Mouse (Mus musculus) testis, postnatal 10 days (tissue): ENCODE results near the gene Prkg2.

Experiments
- DNase-seq: peaks from one replicate; pipeline ENCODE4 v3.0.0; 2021; ENCODE audit warnings: low spot score

The Prkg2 gene

DNA sequence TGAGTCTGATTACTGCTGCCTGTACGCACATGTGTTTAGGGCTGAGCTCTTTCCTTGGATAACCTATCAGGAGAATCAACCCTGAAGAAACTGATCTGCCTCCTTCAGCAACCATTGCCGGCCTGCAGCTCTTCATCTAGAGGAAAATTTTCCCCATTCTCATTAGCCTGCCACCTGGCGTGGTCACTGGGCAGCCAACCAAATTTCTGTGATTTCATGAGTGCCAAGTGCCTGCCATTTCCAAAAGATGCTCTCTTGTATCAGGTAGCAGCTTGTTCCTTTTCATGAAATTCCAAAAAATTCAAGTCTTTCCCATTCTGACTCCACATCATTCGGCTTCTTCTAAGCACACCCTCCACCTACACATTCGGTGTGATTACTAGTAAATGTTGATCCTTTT lies 136.2 kb downstream of the Prkg2 start:
- no peak for DNase-seq

DNA sequence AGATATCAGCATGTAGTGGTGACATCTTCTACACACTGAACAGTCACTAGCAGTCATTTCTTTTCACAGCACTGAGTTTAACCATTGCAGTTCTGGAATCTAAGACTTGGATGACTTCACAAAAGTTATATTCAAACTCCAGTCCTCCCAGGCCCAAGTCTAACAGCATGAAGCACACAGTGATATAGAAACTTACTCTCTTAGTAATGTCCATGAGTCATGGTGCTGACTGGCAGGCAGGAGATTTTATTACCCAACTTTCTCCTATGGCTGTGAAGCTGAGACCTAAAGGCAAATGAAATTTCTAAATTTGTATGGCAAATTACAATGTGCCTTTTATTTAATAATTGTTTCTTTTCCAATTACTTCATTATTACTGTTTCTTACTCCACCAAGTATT lies 139.2 kb downstream of the Prkg2 start:
- DNase-seq = no peak

DNA sequence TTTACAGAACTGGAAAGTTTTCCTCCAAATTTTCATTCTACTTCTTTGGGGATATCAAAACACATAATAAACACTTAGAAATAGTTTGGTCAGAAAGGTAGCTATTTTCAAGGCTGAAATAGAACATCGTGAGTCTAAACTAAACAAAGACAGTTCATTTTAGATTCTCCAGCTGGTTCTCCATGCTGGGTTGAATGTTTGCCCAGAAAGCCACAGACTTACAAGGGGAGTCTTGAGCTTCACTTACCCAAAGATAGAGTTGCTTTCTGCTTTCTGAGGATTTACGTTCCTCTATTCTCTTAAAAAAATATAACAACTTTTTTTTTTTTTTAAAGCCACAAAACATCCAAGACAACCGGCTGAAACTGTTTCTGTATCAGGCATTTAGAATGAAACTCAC lies 142.9 kb downstream of the Prkg2 start:
- no peak for DNase-seq

DNA sequence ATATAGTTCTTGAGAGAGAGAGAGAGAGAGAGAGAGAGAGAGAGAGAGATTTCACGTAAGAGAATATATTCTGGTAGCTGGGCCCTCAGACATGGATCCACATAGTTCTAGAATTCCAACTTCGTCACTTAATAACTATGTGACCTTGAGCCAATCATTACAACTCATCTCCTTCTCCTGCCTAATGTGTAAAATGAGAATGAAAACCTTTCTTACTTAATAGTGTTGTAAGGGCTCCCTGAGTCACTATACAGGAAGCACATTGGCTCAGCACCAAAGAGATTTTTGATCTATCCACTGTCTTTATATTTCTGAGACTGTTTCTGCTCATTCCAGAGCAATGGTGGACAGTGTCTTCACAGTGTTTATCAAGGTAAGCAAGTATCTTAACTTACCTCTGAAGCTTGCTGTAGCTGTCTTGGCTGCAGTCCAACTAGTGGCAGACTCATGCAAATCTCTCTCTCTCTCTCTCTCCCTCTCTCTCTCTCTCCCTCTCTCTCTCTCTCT lies 146.6 kb downstream of the Prkg2 start:
- no peak for DNase-seq

DNA sequence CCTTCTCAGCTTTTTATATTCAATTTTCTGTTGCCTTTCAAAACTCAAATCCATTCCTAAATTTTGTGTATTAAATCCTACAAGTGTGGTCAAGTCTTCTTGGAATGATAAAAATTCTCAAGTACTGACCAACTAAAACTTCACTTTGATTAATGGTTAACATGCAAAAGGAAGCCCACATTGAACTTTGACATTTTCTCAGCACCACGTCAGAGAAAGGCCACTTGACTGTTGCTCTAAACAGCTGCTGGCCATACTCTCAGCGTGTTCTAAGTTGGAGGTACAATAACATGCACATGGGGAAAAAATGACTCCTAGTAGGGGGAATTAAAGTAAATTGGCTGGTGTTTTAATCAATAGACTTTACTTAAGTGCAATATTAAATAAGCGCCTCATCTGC lies 155.1 kb downstream of the Prkg2 start:
- DNase-seq = no peak
